Mouse (Mus musculus) thymus, adult 2 months (tissue): Measurements from ENCODE around the gene Krt5. TPM values are rescaled to one million over a fixed set of nuclear protein-coding genes. Genes with fewer than 3 reads are reported as not detected.
"Not testable (repeated sequence)": the region's sequence is repeated elsewhere in the genome, so short reads cannot be mapped to it uniquely, and the experiment has no call there.

Experiments
- DNase-seq: peaks from one replicate; pipeline ENCODE4 v3.0.0; 2021
- H3K27ac ChIP-seq: fragments of 200-500 bp; 2 replicates; pipeline ENCODE4 v1.5.1; 2012; ENCODE audit warnings: low read length, control low read depth; ENCODE audit not compliant: control insufficient read depth, insufficient read depth
- H3K27me3 ChIP-seq: fragments of 200-500 bp; 2 replicates; pipeline ENCODE4 v1.6.1; 2012; ENCODE audit warnings: mild to moderate bottlenecking, low read length, moderate library complexity, mixed read lengths; ENCODE audit not compliant: control insufficient read depth, insufficient read depth
- H3K36me3 ChIP-seq: fragments of 200-500 bp; 2 replicates; pipeline ENCODE4 v1.6.1; 2012; ENCODE audit warnings: mild to moderate bottlenecking, low read length, moderate library complexity; ENCODE audit not compliant: control insufficient read depth, insufficient read depth
- H3K4me1 ChIP-seq: fragments of 200-500 bp; replicated peaks from 2 replicates; pipeline ENCODE4 v1.6.1; 2012; ENCODE audit warnings: low read length; ENCODE audit not compliant: control insufficient read depth, insufficient read depth
- H3K4me3 ChIP-seq: fragments of 200-500 bp; 2 replicates; pipeline ENCODE4 v1.5.1; 2012; ENCODE audit warnings: mild to moderate bottlenecking, low read length, control low read depth, moderate library complexity; ENCODE audit not compliant: control insufficient read depth, insufficient read depth
- CTCF ChIP-seq: fragments of 200-500 bp; IDR thresholded peaks from 2 replicates; pipeline ENCODE4 v1.5.1; 2012; ENCODE audit warnings: mild to moderate bottlenecking, control low read depth, low read length, moderate library complexity, borderline replicate concordance; ENCODE audit not compliant: control insufficient read depth, poor library complexity, insufficient read depth; ENCODE audit errors: extremely low read depth
- POLR2A ChIP-seq: fragments of 200-500 bp; IDR thresholded peaks from 2 replicates; pipeline ENCODE4 v1.6.1; 2012; ENCODE audit warnings: mild to moderate bottlenecking, low read length, control low read depth, moderate library complexity; ENCODE audit not compliant: control insufficient read depth, poor library complexity, insufficient read depth; ENCODE audit errors: extremely low read depth
- whole genome bisulfite sequencing: fragments of 180-500 bp; shearing (Covaris S2); methylation state at CpG from one replicate; pipeline ENCODE4 v1.1.7; 2018; 5-methylcytosine and 5-hydroxymethylcytosine counted together
- polyA plus RNA-seq: library from polyadenylated mRNA; depleted of rRNA; stranded (reverse); fragments of >200 nt; gene quantifications from 2 replicates; pipeline ENCODE4 v1.2.3, GENCODE M21; 2012; rRNA removed

Krt5 gene
- polyA plus RNA-seq, 1 experiment = 184 TPM

- H3K36me3 ChIP-seq = no peaks in the 10 kb centered on the region
- no peaks in the 10 kb centered on the region for H3K4me1 ChIP-seq
- no peaks in the 10 kb centered on the region for H3K27me3 ChIP-seq
- TF ChIP-seq POLR2A = no peak
- TF ChIP-seq CTCF = no peak
- H3K4me3 ChIP-seq = no peak overlapping the region
- no peak overlapping the region for H3K27ac ChIP-seq
- 77% methylated on average over 8 of the region's 8 CpGs for WGBS
- no peak for DNase-seq
Measured at GRCm38 (mm10) chr15:101697326-101698188, 15.1 kb downstream of the Krt5 start.

GRCm38 (mm10) chr15:101694207-101694606, 18.5 kb downstream of the Krt5 start, which contains the start of gene Krt6a:
Gene Krt6a (minus strand): TSS chr15:101694307.
- WGBS = 93% methylated on average over 5 of the region's 5 CpGs

GRCm38 (mm10) chr15:101690460-101690859, 22.2 kb downstream of the Krt5 start:
- 98% methylated on average over 5 of the region's 5 CpGs for whole genome bisulfite sequencing
- not testable (repeated sequence) for H3K27ac ChIP-seq, H3K4me1 ChIP-seq, H3K27me3 ChIP-seq, H3K36me3 ChIP-seq, DNase-seq, H3K4me3 ChIP-seq

More at GRCm38 (mm10) chr15:101694207-101694606, 18.5 kb downstream of the Krt5 start, which contains the start of gene Krt6a:
- no peak for TF ChIP-seq POLR2A
- TF ChIP-seq CTCF = no peak
- Histone ChIP-seq H3K27me3 (no peaks in the 10 kb centered on the region), H3K4me3 (no peak within 1 kb of the TSS), H3K27ac (no peak within 1 kb of the TSS), H3K36me3 (no peaks in the 10 kb centered on the region), H3K4me1 (no peaks in the 10 kb centered on the region)
- DNase-seq = no peak

GRCm38 (mm10) chr15:101688161-101688560, 24.5 kb downstream of the Krt5 start:
- H3K27ac ChIP-seq = no peak overlapping the region
- no peak for DNase-seq
- TF ChIP-seq CTCF (no peak), POLR2A (no peak)
- no peaks in the 10 kb centered on the region for H3K27me3 ChIP-seq
- 64% methylated on average over 2 of the region's 2 CpGs for WGBS
- no peaks in the 10 kb centered on the region for H3K36me3 ChIP-seq
- no peaks in the 10 kb centered on the region for H3K4me1 ChIP-seq
- no peak overlapping the region for H3K4me3 ChIP-seq

GRCm38 (mm10) chr15:101680187-101680586, 32.5 kb downstream of the Krt5 start, which contains the start of gene Krt6b:
Gene Krt6b (minus strand): TSS chr15:101680287.
- 78% methylated on average over 2 of the region's 2 CpGs for WGBS
- H3K36me3 ChIP-seq = no peaks in the 10 kb centered on the region
- no peak within 1 kb of the TSS for H3K4me3 ChIP-seq
- TF ChIP-seq POLR2A (no peak), CTCF (no peak)
- DNase-seq = no peak
- no peaks in the 10 kb centered on the region for H3K27me3 ChIP-seq
- H3K27ac ChIP-seq = no peak within 1 kb of the TSS
- no peaks in the 10 kb centered on the region for H3K4me1 ChIP-seq

GRCm38 (mm10) chr15:101675978-101676377, 36.7 kb downstream of the Krt5 start:
- no peak overlapping the region for H3K4me3 ChIP-seq
- no peaks in the 10 kb centered on the region for H3K27me3 ChIP-seq
- H3K27ac ChIP-seq = no peak overlapping the region
- H3K36me3 ChIP-seq = no peaks in the 10 kb centered on the region
- no peaks in the 10 kb centered on the region for H3K4me1 ChIP-seq
- TF ChIP-seq POLR2A = no peak
- no peak for DNase-seq
- WGBS = 77% methylated on average over 1 of the region's 1 CpGs

Other genes starting within 250 kb of the Krt5 start
- 0.56 and 0.66 TPM in 2 replicates for gene Krt81, start 249.1 kb downstream of the Krt5 start, polyA plus RNA-seq
- 0.18 and 0.35 TPM in 2 replicates for gene Krt86, start 239.4 kb downstream of the Krt5 start, polyA plus RNA-seq
- 0.92 and 1.8 TPM in 2 replicates for gene Krt83, start 221.4 kb downstream of the Krt5 start, polyA plus RNA-seq
- 0.17 and 0.24 TPM in 2 replicates for gene Gm49425, start 195.6 kb downstream of the Krt5 start, polyA plus RNA-seq
- 2.2 and 2.9 TPM in 2 replicates for gene Krt84, start 180.1 kb downstream of the Krt5 start, polyA plus RNA-seq
- 0.05 and 0.13 TPM in 2 replicates for gene Krt82, start 162.2 kb downstream of the Krt5 start, polyA plus RNA-seq
- 0.09 and 0.16 TPM in 2 replicates for gene Krt90, start 149.9 kb downstream of the Krt5 start, polyA plus RNA-seq
- gene Krt75, start 139.0 kb downstream of the Krt5 start, polyA plus RNA-seq = 0.49 and 0.82 TPM in 2 replicates
- not detected in 2 replicates for gene Gm5414, start 84.7 kb downstream of the Krt5 start, polyA plus RNA-seq
- not detected in 2 replicates for gene Gm5478, start 65.5 kb downstream of the Krt5 start, polyA plus RNA-seq
- 0.68 and 1.1 TPM in 2 replicates for gene Krt6b, start 32.6 kb downstream of the Krt5 start, polyA plus RNA-seq
- gene Krt6a, start 18.6 kb downstream of the Krt5 start, polyA plus RNA-seq = 2.3 and 2.4 TPM in 2 replicates
- 1.5 and 2.0 TPM in 2 replicates for gene Krt71, start 30.2 kb upstream of the Krt5 start, polyA plus RNA-seq
- 0.08 and 0.34 TPM in 2 replicates for gene Krt72, start 73.6 kb upstream of the Krt5 start, polyA plus RNA-seq
- 0.56 and 0.61 TPM in 2 replicates for gene Krt73, start 89.4 kb upstream of the Krt5 start, polyA plus RNA-seq
- gene Krt2, start 105.3 kb upstream of the Krt5 start, polyA plus RNA-seq = 0.16 TPM in 1 of 2 replicates, not detected in the other
- gene Krt1, start 137.9 kb upstream of the Krt5 start, polyA plus RNA-seq = 1.1 and 1.7 TPM in 2 replicates
- gene Krt77, start 156.8 kb upstream of the Krt5 start, polyA plus RNA-seq = 2.6 and 2.7 TPM in 2 replicates
- 0.93 and 1.3 TPM in 2 replicates for gene Krt76, start 180.0 kb upstream of the Krt5 start, polyA plus RNA-seq
- 1.1 TPM in 2 replicates for gene Krt4, start 211.8 kb upstream of the Krt5 start, polyA plus RNA-seq
- 1.7 and 1.8 TPM in 2 replicates for gene Krt79, start 227.4 kb upstream of the Krt5 start, polyA plus RNA-seq
- gene Krt78, start 241.4 kb upstream of the Krt5 start, polyA plus RNA-seq = 0.82 and 0.94 TPM in 2 replicates